Mouse (Mus musculus) spleen, postnatal 10 days (tissue): Measurements from ENCODE around the gene Slc22a5.
"Not testable (repeated sequence)": the region's sequence is repeated elsewhere in the genome, so short reads cannot be mapped to it uniquely, and the experiment has no call there.

Experiments
- DNase-seq, 2 experiments: peaks; one replicate each; pipeline ENCODE4 v3.0.0; 2021 to 2022; ENCODE audit warnings: low spot score in 2 of 2

Slc22a5 gene

DNA sequence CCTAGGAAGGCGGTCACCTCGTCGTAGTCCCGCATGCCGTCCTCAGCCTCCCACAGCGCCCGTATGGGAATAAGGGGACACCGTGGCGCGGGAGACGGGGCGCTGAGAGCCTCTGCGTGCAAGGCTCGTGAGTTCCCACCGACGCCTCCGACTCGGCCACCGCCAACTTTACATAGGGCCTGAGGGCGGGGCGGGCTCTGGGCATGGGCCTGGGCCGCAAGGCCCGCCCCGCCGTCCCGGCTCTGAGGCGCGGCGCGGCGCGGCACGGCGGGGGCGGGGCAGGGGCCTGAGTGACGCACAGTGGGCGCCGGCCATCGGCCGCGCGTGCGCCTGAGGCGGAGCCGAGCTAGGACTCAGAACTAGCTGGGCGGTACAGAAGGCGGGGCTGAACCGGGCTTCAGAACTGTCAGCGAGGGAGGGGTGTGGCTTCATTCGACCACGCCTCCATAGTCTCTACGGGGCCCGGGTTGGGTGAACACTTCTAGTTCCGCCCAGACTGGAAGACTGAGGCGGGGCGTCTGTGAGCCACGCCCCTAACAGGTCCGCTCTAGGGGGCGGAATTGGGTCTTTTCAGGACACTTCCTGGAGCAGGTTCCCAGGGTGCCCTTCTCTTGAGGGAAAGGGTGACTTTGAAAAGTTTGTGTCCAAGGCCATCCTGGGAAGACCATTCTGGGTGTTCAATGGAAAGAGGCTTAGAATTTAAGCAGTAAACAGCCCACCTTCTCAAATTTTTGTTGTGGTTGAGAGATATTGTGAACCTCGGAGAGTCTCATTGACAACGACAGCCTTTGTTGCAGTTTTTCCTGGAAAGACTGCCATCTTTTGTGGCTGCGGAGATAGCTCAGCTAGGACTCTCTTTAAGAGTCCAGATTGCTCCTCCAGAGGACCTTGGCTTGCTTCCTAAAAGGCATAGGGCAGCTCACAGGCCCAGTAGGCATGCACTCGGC, at the start of gene Slc22a5:
Slc22a5 (minus strand) TSS at position 156 of the 947 bp plus-strand sequence.
- peak; percentile 95 to 99 for DNase-seq

DNA sequence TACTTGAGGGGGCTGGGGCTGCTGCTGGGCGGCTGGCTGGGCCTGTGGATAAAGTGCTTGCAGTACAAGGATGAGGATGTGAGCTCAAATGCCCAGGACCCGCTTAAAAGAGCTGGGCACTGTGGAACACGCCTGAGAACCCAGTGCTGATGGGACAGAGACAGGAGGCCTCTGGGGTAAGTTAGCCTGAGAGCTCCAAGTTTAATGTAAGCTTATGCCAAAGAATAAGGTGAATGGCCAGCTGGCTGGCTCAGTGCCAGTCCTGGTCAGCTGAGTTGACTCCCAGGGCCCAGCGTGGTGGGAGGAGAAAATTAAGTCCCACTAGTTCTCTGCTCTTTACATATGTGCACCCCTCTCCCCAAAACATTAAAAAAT, 40.5 kb upstream of the Slc22a5 start:
- DNase-seq, result not testable (repeated sequence)

DNA sequence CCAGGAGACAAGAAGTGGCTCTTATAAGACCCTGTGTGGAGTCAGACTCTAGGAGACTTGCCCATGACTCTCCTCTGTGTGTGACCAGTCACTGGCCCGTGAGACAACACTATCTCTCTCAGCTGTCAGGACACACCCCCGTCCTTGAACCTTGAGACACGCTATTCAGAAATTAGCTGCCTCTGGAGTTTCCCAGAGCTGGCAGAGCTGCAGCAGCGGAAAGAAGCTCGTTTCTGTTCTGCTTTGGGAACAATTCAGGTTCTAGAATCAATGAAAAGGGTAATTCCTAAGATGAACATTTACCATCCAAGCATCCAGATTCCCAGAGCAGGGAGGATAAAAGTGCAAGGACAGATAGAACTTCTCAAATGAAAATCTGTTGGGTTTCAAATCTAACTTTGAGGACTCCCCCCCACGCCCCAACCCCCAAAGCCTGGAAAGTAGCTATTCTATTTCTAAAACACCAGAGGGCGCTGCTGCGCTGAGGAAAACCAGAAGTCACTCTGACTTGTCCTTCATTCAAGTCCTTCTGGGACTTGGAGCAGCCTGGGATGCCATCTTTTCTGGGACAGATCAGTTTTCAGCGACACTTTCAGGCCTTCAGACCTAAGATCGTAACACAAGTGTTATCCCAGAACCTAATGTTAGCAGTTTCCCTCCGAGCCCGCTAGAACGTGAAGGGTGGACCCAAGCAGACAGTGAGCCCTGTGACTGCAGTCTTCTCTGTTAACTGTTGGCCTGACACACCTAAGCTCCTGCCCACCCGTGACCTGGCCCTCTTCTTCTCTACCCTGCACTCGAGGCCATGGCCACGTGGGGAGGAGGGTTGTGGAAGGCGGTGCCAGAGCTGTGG, 39.9 kb upstream of the Slc22a5 start:
- DNase-seq, result peak; percentile 39 to 50

DNA sequence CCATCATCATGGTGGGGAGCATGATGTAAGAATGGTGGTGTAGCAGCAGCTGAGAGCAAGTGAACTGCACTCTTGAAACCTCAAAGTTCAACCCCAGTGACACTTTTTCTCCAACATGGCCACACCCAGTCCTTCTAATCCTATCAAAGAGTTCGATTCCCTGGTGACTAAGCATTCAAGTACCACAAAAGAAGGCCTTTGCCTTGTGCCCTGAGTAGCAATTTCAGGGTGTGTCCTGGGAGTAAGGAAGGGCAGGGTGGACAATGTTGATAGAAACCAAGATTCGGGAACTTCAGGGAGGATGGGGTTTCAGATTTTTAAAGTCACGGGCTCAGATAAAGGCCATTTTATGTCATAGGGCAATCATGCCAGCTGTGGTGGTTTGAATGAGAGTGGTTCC, 38.3 kb upstream of the Slc22a5 start:
- no peak for DNase-seq

GRCm38 (mm10) chr11:53928585-53928984, 37.1 kb upstream of the Slc22a5 start:
- no peak for DNase-seq

- no peak for DNase-seq
Measured at GRCm38 (mm10) chr11:53926303-53926702, 34.8 kb upstream of the Slc22a5 start.

GRCm38 (mm10) chr11:53918851-53919250, 27.4 kb upstream of the Slc22a5 start:
- no peak for DNase-seq

DNA sequence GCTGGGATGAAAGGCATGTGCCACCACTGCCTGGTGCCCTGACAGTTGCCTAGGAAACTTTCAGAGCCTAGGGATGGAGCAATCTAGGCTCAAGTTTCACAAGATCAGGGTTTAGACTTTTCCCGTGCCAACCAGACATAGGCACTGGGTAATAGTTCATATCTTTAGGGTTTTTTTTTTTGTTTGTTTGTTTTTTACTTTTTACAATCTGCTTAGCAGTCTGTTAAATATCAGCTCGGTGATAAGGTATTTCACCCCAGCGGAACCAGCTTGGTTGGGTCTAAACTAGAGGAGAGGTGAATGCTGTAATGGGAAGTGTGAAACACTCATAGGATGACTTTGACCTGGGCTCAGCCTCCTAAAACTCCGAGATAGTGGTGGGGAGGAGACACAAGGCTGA, 19.6 kb upstream of the Slc22a5 start:
- DNase-seq, result no peak

DNA sequence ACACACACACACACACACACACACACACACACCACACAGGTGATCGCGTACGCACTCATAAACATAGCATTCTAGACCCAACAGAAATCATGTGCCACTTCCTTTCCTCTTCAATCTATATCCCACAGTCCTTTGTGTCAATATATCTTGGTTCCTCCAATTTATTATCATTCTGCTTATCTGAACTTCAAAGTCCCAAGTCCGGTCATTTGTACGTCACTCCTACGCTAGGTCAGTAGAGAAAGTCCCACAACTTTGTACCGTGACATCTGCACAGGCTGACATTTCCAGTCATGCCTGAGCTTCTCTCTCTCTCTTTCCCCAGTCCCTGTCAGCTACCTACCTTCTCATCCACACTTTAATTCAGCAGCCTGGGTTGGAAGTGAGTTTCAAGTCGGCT, 17.2 kb upstream of the Slc22a5 start:
- no peak for DNase-seq

GRCm38 (mm10) chr11:53904534-53904925, 13.1 kb upstream of the Slc22a5 start:
- DNase-seq, result no peak

- no peak for DNase-seq
Measured at GRCm38 (mm10) chr11:53903781-53904533, 12.5 kb upstream of the Slc22a5 start.

DNA sequence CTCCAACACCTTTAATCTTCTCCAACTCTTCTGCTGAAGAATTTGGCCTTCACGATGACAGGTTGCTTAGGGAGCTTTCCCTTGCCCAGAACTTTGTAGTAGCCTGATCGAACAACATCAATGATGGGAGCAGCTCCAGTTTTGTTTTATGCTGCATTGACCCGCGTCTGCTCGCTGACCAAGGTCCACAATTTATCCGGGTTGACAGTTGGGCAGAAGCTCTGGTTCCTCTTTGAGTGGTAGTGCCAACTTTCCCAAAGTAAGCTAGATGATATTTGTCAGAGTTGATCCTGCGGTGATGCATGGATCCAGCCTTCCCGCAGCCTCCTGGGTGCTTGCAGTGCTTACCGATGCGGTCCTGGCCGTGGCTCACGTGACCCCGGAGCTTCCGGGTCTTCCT, 11.3 kb upstream of the Slc22a5 start:
- no peak for DNase-seq

DNA sequence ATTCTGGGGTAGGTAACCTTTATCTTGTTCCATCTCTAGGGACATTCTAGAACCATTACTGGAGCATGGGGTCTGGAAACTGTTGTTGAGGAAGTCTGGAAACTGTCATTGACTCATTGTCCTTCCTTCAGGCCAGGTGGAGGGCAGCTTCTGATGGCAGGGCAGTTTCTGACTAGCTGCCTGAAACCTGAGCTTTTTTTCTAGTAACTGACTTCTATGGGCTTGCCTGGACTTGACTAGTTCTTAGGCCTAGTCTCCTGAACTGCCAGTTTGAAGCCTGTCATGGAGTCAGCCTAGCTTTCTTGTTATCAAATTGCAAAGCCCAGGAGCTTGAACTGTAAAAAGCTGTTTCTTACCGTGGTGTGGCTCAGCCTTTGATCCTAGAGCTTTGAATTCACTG, 9.5 kb upstream of the Slc22a5 start:
- no peak for DNase-seq

- no peak for DNase-seq
Measured at GRCm38 (mm10) chr11:53899981-53900380, 8.5 kb upstream of the Slc22a5 start.

GRCm38 (mm10) chr11:53899004-53899403, 7.5 kb upstream of the Slc22a5 start:
- no peak for DNase-seq

- DNase-seq, result no peak
Measured at GRCm38 (mm10) chr11:53896935-53897334, 5.5 kb upstream of the Slc22a5 start.

GRCm38 (mm10) chr11:53893451-53893850, 2.0 kb upstream of the Slc22a5 start:
- no peak for DNase-seq

DNA sequence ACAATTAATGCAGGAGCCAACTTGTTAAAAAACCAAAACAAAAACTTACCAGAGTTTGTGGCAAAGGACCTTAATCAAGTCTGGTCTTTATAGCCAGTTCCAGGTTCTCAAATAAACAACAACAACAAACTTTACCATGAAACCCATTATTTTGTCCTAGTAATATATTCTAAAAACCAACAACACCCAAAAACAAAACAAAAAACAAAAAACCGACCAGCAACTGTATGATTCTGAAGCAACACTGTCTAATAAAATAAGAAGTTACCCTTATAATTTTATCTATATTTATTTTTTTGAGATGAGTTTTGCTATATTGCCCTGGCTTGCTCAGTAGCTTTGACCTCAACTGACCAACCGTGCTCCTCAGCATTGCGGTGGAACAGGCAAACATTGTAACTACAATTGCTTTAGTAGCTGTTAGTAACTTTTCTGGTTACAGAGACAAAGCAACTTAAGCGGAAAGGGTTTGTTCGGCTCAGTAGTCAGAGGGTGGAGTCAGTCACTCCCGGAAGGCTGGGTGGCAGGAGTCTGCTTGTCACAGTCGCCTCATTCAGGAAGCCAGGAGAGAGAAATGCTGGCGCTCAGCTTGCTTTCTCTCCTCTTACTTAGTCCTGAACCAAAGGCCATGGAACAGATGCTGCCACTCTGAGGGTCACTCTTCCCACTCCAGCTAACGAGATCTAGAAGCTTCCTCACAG, 1.4 kb upstream of the Slc22a5 start:
- peak; percentile 16 to 46 for DNase-seq

DNA sequence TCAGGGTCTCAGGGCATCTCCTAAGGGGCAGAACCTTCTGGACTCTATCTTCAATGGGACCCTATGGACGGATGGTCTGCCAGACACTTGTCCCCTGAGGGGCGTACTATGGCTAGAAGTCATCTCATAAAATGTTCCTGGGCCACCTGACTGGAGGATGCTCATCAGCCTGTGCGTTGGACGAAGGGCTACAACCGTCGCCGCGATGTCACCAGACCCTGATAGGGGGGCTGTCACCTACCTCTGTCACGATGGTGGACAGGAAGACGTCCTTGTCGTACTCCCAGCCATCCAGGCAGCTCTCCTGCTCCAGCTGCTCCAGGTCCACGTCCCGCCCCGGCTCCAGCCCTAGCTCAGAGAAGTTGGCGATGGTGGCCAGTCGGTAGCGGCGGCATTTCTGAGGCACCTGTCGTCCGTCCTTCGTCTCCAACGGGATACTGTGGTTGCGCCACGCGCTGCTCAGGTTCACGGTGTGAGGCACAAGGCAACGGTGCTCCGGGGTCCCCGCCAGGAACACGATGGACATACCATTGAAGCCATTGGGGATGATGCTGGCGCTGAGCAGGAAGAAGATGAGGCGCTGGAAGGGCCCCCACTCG, 455 bp downstream of the Slc22a5 start:
- DNase-seq, result no peak

GRCm38 (mm10) chr11:53890225-53890624, 1.2 kb downstream of the Slc22a5 start:
- no peak for DNase-seq

- DNase-seq, result no peak
Measured at GRCm38 (mm10) chr11:53889091-53889645, 2.3 kb downstream of the Slc22a5 start.
